Mouse (Mus musculus): ENCODE measurements around the gene Rpl19. TPM values are rescaled to one million over a fixed set of nuclear protein-coding genes. Genes with fewer than 3 reads are reported as not detected.
A peak's percentile ranks its signal among the peaks of the same experiment; 100 is the strongest.

Gene Rpl19
- polyA plus RNA-seq, 1 experiment: 1,600 TPM

DNA sequence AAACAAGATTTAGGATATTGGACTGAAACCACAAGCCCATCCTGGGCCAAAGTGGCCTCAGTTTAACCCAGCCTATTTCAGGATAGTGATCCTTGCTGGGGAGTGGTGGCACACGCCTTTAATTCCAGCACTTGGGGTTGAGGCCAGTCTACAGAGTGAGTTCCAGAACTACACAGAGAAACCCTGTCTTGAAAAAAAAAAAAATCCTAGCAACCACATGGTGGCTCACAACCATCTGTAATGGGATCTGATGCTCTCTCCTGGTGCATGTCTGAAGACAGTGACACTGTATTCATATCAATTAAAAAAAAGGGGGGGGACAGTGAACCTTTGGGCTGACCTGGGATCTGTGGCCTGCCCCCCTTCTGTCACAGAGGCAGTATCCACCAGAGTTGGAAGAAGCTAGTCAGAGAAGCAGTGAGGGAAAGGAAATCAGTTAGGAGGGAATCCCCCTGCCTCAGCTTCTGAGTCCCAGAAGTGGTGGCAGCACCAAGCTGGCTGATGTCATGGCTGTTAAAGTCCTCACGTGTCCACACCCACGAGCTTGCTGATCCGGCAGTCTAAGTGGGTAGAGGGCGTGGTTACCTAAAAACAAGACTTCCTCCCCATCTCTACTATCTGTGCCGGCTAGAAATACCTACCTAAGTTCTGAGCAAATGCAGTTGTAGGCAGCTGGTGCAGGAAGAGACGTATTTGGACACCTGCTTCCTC lies 27.5 kb upstream of the Rpl19 start:
- DNase-seq (ENCODE audit: low spot score): no peak

DNA sequence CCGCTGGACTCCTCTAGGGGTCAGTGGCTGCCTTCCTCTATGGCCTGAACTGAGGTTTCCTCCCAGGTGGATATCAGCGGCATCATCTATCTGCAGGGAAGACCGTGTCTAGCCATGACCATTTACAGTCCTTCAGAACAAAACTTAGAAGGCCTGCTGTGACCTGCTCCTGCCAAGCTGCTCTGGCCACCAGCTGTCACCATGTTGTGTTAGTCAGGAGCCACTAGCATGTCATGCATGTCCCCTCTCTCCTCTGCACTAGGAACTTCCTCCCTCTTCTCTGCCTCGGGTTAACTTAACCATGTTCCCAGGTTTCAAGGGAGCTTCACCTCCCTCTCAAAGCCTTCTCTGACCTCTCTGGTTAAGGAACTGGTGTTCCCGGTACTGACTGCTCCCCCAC lies 26.8 kb upstream of the Rpl19 start:
- DNase-seq (ENCODE audit: low spot score): no peak

DNA sequence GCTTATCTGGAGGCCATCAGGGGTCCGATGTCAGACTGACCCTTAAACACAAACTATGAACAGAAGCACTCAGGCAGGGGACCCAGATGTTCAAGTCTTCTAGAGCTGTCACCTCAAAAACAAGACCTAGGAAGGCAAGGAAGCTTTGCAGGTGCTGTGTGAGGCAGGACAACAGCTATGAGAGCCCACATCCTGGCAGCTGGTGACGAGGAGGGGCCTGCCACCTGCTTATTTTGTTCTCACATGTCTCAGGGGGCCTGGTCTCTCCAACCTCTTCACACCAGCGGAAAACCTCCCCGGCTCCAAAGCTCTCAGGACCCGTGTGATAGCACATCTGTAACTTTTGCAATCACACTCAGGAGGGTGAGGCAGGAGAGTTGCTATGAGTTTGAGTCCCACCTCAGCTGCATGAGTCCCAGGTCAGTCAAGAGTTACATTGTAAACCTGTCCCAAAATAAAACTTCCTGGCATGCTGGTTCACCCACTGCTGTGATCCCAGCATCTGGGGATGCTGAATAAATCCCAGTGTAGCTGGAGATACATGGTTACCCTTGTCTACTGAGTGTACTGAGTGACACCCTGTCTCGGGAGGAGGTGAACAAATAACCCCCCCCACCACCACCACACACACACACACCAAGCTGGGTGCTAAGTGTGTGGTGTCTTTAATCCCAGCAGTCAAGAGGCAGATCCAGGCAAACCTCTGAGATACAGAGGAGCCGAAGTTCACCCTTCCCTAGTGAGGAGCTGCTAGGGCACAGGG lies 26.0 kb upstream of the Rpl19 start:
- DNase-seq (ENCODE audit: low spot score): no peak

DNA sequence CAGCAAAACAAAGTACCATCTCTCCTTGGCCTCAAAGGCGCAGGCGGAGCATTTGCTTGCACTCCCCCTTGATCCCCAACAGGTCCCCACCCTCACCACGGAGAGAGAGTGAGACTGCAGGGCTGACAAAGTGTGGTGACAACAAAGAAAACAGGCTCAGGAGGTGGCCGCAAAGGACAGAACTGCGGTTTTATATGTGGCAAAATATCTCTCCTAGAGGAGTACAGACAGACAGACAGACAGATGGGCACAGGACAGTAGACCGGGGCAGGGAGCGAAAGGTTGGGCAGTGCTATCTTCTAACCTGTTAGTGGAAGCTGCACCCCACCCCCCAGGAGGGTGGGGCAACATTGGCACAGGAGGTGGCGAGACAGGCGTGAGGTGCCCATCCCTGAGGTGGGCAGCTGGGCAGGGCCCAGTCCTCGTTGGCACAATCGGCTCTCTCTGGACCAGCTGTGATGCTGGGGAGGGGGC lies 25.1 kb upstream of the Rpl19 start:
- no peak for DNase-seq (ENCODE audit: low spot score)

DNA sequence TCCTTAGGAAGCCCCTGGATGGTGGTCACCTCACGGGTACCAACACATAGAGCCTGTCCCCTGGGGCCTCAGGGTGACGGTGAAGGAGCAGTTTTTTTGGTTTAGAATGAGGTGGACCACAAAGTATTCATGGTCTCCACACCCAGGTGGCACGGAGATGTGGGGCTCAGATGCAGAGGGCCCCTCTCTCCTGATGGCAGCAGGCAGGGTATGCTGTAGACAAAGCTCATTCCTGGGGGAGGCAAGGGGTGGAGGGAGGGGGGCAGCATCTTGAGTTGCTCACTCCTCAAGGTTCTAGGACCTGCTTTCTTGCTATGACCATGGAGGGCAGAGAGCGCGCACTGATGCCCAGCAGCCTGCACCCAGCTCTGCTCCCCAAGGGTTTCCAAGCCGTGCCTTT lies 24.5 kb upstream of the Rpl19 start:
- DNase-seq (ENCODE audit: low spot score): peak; percentile 13

DNA sequence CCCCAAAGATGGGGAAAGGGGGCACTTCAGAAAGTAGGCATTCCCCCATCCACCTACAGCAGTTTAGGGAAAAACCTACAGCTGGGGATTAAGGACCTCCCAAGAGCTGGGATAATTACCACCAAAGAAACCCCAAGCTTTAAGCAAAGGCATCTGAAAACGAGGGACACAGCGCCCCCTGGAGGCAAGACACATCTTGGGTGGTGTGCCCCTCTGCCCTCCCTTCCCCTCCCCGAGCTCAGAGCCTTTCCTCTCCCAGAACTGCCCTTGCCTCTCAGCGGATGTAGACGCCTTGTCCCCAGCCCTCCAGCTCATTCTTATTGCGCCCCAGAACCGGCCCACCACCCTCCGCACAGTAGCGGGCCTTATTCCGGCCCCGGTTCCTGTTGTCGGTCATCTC lies 23.9 kb upstream of the Rpl19 start:
- peak; percentile 59 for DNase-seq (ENCODE audit: low spot score)

DNA sequence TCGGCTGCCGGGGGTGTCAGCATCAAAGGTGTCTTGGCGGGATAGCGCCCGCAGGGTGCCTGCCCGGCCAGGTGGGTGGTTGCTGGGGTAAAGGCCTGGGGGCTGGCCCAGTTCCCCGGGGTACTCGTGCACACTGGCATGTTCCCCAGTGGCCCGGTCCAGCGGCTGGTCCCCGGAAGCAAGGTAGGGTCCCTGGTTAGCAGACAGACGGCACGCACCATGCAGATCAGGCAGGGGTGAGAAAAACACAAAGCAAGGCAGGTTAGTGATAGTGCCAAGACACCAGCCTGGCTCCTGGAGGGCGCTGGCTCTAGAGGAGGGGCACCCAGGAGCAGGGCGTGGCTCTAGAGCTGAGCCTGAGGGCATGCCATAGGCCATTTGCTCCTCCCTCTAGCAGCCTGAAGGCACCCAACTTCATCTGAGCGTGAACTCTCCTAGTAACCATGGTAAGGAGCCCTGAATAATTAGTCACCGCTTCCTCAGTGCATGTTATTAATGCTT lies 23.3 kb upstream of the Rpl19 start:
- DNase-seq (ENCODE audit: low spot score): peak; percentile 23

DNA sequence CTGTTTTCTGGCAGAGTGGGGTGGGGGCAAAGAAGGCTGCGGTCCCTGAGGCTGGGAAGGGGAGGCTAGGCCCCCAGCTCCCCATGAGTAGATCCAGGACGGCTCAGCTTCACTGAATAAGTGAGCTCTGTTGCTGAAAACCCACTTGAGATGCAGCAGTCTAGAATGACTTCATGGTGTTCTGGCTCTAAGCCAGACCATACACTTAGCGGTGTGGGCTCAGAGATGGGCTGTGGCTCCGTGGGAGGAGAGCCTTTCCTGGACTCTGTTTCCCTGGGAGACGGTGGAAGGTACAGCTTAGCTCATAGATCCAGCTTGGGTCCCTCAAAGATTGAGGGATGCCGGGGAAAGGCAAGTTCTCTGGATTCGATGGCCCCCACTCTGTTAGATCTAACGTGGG lies 22.3 kb upstream of the Rpl19 start:
- DNase-seq (ENCODE audit: low spot score): no peak

DNA sequence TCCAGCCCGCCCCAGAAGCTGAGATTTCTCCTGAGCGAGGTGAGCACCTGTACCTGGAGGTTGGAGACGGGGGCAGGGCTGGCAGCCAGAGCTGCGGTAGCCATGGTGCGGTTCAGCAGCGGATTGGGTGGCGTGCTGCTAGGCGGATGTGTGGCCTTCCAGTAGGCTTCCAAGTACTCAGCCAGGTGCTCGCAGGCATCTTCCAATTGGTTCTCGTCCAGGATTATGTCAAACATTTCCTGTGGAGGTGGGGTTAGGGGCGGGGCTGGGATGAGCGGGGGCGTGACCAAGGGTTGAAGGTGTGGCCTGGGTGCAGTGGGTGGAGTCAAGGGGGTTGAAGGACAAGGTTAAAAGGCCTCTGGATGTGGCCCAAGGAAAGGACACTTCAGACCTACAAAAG lies 21.4 kb upstream of the Rpl19 start:
- DNase-seq (ENCODE audit: low spot score): peak; percentile 18

DNA sequence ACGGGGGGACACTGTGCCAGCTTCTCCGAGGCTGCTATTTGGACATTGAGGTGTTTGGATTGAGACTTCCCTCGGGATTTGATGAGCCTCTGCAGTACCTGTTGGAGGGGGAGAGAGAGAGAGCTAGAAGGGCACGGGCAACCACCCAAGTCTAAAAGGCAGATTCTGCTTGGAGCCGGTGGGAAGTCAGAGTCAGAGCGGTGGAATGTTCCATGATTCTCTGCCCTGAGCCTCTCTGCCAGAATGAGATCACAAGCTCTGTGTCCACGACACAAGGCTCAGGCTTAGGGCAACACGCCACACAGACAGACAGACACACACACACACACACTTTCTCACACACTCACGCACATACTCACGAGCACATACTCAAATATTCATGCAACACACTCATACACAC lies 20.8 kb upstream of the Rpl19 start:
- DNase-seq (ENCODE audit: low spot score): no peak

DNA sequence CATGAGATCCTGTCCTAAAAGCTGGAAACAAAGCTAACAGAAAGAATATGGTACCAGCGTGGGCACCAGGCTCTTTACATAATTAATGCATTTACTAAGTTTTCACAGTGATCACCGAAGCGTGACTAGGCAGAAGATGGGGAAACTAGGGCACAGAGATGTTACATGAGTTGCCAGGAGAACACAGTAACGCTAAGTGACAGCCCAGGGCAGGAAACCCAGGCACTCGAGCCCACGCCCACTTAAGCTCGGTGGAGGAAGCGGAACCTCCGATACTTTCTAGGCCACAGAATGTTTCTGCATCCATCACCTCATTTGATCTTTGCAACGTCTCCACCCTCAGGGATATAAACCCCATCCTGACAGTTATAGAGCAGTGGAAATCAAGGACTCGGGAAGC lies 18.4 kb upstream of the Rpl19 start:
- no peak for DNase-seq (ENCODE audit: low spot score)

DNA sequence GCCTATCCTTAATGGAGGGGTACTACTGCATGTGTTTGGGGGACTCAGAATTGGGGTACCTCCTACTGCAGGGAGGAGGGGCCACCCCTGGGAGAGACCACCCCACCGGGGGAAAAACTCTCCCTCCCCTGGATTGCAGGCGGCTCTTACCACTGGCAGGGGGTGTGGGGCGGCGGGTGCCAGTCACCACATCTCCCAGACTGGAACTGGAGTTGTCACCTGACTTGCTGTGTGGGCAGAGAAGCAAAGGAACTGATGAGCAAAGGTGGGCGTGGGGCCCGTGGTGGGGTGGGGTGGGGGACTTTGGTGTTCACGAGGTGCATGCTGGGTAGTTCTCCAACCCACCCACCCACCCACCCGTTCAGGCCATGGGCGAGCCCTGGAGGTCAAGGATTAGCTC lies 14.8 kb upstream of the Rpl19 start:
- DNase-seq (ENCODE audit: low spot score): no peak

DNA sequence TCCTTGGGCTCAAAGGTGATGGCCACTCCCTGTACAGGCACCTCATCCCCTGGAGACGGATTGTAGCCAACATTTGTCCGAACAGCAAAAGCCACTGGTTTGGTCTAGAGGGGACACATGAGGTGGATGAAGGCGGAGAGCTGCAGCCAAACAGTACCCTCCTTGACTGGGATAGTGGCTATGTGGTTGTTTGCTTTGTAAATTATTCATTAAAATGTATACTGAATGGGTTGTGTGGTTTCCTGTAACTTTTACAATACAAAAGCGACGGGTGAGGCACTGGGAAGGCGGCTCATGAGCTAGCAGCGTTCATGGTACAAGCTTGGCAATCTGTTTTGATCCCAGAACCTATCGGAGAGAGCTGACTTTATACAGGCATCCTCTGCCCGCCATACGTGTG lies 13.7 kb upstream of the Rpl19 start:
- DNase-seq (ENCODE audit: low spot score): no peak

DNA sequence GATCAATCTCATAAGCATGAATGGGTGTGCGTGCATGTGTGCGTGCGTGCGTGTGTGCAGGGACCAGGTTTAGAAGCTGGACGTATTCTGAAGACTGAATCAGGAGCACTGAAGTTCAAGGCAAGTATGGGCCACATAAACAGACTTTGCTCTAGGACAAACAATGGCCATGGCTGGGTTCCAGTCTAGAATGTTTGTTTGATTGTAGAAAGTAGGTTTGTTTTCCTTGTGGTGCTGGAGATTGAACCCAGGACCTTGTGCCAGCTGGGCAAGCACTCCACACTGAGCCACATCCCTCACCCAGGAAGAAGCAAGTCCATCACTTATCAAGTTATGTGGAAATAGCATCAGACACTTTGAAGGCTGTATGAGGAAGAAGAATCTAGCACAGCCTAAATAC lies 10.3 kb upstream of the Rpl19 start:
- no peak for DNase-seq (ENCODE audit: low spot score)

DNA sequence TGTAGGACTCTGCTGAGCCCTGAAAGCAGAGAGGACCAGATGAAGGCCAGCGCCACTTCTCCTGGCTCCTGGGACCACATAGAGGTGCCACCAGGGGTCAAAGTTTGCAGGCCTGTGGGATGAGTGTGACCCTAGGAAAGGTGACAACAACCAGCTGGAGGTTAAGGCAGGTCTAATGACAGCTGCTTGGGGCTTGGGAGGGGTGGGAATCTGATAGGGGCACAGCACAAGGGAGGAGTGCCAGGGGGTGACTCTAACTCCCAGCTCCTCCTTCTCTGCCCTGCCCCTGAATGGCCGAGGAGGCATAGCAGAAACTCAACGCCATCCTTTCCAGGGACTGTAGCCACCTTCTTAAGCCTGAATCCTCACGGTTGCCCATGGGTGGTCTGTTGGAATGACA lies 9.7 kb upstream of the Rpl19 start:
- DNase-seq (ENCODE audit: low spot score): no peak

DNA sequence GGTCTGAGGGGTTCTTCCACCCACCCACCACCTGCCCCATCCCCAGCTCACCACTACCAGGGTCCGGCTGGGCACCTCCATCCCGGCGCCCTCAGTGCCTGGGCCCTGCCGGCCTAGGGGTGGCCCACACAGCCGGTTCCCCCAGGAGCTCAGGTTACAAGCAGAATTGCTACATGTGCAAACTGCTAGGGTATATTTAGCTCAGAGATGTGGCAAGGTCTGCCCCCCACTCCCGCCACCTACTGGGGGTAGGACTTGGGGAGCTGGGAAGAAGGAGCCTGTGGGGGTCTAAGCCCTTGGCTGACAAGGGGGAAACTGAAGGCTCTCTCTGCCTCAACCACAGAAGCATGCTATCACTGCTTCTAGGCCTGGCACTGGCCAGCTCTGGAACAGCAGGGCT lies 8.3 kb upstream of the Rpl19 start:
- DNase-seq (ENCODE audit: low spot score): no peak

DNA sequence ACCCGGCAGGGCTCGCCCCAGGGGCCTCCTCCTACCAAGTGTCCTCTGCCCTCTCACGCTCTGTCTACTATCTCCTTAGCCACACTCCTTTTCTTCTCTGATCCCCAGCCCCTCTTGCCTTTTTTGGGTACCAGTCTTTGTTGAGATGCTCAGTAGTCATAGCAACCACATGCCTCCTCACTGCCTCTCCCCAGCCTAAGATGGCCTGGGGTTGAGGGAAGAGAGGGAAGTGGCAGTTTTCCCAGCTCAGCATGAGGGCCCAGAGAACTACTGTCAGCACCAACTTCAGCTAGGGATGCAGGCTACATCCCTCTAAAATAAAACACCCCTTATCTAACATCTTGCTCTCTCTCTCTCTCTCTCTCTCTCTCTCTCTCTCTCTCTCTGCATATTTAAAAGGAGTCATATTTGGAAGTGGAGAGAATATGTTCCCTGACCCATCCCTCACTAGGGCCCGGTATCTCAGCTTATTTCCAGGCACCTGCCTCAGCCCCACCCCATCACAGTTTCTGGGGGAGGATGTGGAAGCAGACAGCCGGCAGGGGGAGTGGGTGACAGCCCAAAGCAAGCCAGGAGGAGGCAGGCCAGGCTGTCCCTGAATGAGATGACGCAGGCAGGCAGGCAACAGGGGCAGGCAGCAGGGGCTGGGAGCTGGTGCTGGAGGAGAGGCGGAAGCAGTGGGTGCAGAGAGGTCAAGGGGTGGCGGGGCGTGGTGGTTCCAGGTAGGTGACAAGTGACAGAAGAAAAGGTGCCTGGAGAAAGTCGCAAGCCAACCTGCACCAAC lies 7.5 kb upstream of the Rpl19 start:
- DNase-seq (ENCODE audit: low spot score): no peak

DNA sequence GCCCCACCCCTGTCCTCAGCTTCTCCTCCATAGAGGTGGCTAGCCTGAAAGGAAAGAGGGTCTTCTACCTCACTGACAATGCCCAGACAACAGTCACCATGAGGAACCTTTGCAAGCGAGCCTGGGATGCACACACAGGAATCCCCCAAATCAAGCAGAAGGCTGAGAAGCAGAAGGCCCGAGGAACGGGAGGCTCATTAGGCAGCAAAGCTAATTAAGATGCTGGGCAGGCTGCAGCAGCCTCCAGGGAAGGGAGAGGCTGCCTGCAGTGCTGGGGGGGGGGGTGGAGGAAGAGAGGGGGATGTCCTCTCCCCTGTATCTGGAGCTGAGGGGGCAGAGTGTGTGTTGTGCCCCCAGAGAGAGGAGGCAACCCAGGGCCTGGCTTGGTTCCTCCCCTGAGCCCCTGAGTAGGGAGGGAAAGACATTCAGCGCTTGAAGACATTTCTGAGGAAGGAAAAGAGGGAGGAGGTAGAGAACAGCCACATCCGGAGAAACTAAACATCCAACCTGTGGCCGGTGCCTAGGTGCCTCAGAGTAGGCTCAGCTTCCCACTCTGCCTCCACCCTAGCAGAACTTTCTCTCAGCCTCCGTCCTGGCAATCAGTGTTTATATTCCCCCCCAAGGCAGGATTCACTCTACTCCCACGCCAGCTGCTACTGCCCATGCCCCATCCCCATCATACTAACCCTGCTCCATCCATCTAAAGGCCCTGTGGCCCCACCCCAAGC lies 6.5 kb upstream of the Rpl19 start:
- DNase-seq (ENCODE audit: low spot score): no peak

DNA sequence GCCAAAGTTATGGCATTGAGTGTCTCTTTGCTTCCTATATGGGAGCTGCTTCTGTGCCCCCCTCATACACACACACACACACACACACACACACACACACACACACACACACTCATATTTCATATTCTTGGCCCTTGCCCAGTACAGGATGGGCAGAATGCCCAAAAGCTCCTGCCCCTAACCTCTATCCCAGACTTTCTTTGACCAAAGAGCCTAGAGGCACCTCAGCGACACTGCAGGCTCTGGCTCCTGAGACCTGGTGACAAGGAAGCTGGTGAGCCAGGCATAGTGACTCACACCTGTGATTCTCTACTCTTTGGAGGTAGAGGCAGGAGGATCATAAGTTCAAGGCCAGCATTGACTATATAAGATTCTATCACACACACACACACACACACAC lies 5.8 kb upstream of the Rpl19 start:
- DNase-seq (ENCODE audit: low spot score): no peak

DNA sequence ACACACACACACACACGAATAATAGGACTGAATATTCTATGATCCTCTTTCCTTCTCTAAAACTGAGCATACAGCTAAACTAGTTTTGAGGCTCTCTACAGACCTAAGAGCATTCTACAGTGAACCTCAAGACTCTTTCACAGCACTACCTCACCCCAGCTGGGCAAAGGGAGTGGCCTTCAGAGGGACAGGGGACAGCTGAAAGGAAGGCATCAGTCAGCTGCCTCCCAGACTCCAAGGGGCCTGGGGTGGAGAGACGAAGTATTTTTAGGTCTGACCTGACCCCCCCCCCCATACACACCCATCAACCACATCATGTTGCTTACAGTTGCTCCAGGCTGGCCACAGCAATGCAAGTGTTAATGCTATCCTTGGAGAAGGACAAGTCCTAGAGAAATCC lies 5.4 kb upstream of the Rpl19 start:
- no peak for DNase-seq (ENCODE audit: low spot score)

DNA sequence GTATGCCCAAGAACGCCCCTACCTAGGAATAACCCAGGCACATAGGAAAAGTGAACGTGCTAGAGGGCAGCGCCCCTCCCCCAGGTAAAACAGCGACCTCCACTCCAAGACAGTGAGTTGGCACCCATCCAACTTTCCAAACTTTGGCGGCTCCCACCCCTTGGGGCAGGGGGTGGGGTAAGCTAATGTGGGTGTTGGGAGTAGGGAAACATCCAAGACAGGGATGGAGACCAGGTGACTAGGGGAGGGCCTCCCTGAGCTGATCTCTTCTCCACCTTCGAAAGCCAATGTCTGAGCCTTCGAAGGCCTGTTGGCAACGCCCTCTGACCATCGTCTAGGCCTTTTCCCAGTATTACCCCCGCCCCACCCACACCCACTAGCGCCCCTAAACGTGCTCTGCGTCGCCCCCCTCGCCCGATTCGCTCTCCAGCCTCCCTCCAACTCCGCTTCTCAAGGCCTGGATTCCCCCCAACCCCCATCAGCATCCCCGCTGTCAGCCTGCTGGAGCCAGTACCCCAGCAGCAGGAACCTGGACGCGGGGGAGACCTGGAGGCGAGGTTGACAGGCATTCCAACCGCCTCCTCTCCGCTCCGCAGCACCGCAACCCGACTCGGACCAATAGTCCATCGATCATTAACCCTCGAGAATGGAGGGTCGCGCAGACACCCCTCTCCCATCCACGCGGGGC lies 4.8 kb upstream of the Rpl19 start:
- DNase-seq (ENCODE audit: low spot score): no peak

DNA sequence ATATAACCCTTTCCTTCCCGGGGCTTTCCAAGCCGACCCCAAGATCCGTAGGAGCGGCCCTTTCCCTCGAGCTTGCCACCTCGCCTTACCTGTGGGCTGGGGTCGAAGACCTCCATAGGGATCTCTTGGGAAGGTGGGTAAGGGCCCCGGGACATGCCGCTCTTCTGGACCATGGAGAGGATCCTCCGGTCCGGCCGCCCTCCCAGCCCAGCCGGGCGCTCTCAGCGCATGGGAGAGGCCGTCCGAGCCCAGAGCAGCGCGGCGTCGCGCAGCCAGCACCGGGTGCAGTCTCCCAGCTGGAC lies 4.3 kb upstream of the Rpl19 start:
- DNase-seq (ENCODE audit: low spot score): peak; percentile 43
